Mouse (Mus musculus) kidney, embryonic 15.5 days (tissue): ENCODE data around the gene Tns1. TPM values are rescaled to one million over a fixed set of nuclear protein-coding genes. Genes with fewer than 3 reads are reported as not detected.

Experiments used
- ATAC-seq: fragments of 200-750 bp; cut with Nextera tagmentation; replicated peaks from 2 replicates; pipeline ENCODE4 v1.8.0; 2017; ENCODE audit warnings: moderate TSS enrichment; ENCODE audit not compliant: low FRiP score
- H3K27ac ChIP-seq: fragments of 300-500 bp; sonication (generic); 2 replicates; pipeline ENCODE4 v1.5.1; 2015; ENCODE audit warnings: mild to moderate bottlenecking, inconsistent platforms
- H3K27me3 ChIP-seq: fragments of 300-500 bp; sonication (generic); 2 replicates; pipeline ENCODE4 v1.6.1; 2015; ENCODE audit warnings: inconsistent platforms
- H3K36me3 ChIP-seq: fragments of 300-500 bp; sonication (generic); 2 replicates; pipeline ENCODE4 v1.6.1; 2015; ENCODE audit warnings: inconsistent platforms
- H3K4me1 ChIP-seq: fragments of 300-500 bp; sonication (generic); 2 replicates; pipeline ENCODE4 v1.6.1; 2015; ENCODE audit warnings: inconsistent platforms
- H3K4me2 ChIP-seq: fragments of 300-500 bp; sonication (generic); 2 replicates; pipeline ENCODE4 v1.6.1; 2015; ENCODE audit warnings: moderate library complexity, mild to moderate bottlenecking, inconsistent platforms
- H3K4me3 ChIP-seq: fragments of 300-500 bp; sonication (generic); replicated peaks from 2 replicates; pipeline ENCODE4 v1.5.1; 2015; ENCODE audit warnings: mild to moderate bottlenecking, inconsistent platforms
- H3K9ac ChIP-seq: fragments of 300-500 bp; sonication (generic); 2 replicates; pipeline ENCODE4 v1.6.1; 2015; ENCODE audit warnings: mild to moderate bottlenecking, inconsistent platforms
- H3K9me3 ChIP-seq: fragments of 300-500 bp; sonication (generic); replicated peaks from 2 replicates; pipeline ENCODE4 v1.6.1; 2016; ENCODE audit warnings: inconsistent platforms
- WGBS: fragments of 180-500 bp; shearing (Covaris S2); methylation state at CpG from one replicate; pipeline ENCODE4 v1.1.7; 2015; ENCODE audit warnings: mixed read lengths; 5-methylcytosine and 5-hydroxymethylcytosine counted together
- polyA plus RNA-seq: library from polyadenylated mRNA; unstranded; fragments of >200 nt; fragmentation: Nextera tagmentation; extraction: Ambion mirVana; gene quantifications from 2 replicates; pipeline ENCODE4 v1.2.1, GENCODE M21; 2015

The Tns1 gene
- polyA plus RNA-seq, 1 experiment from 2014 or later = 70.9 TPM

DNA sequence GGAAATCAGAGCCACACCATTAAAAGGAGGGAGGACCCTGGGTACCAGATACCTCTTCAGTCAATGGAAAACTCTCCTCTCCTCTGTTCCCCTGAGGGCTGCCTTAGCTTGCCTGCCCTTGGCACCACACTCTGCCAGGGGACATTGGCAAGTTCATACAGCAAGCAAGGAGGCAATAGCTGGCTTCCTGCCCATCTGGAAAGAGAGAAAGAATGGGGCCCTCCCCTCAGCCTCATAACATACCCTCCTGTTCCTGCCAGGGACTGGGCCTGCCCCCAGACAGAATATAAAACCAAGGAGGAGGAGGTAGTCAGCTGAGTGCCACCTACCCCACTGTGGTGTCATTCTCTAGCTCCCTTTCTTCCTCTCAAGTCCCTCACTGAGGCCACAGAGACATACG, 5.1 kb downstream of the Tns1 start:
- no peaks in the 10 kb centered on the region for H3K9me3 ChIP-seq
- no peaks in the 10 kb centered on the region for H3K36me3 ChIP-seq
- peaks cover 21% of the 10 kb centered on the region for H3K4me1 ChIP-seq
- H3K27ac ChIP-seq = no peak overlapping the region
- no peak overlapping the region for H3K4me3 ChIP-seq
- WGBS = 93% methylated on average over 1 of the region's 1 CpGs
- peaks cover 29% of the 10 kb centered on the region for H3K27me3 ChIP-seq
- no peak for ATAC-seq
- no peak overlapping the region for H3K4me2 ChIP-seq
- no peak overlapping the region for H3K9ac ChIP-seq

DNA sequence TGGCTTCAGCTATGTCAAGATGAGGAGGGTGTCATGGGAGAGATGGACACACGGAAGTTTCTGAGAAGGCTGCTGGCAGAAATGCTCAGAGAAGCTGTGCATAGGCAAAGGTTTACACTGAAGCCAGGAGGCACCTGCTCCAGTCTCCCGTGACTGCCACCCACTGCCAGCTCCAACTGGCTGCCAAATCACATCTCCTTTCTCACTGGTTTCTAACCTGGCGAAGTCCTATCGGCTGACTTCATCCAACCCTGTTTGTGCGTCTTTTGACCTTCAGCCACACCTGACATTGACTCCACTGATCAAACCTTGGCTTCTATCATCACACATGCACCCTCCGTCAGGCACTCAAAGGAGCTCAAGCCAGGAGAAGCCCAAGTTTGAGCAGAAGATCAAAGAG, 6.4 kb downstream of the Tns1 start:
- H3K27ac ChIP-seq = no peak overlapping the region
- peaks cover 17% of the 10 kb centered on the region; the same call in 1 of the 2 replicates for H3K27me3 ChIP-seq
- 90% methylated on average over 6 of the region's 6 CpGs for WGBS
- no peaks in the 10 kb centered on the region for H3K9me3 ChIP-seq
- ATAC-seq = no peak
- H3K9ac ChIP-seq = no peak overlapping the region
- H3K36me3 ChIP-seq = no peaks in the 10 kb centered on the region
- no peak overlapping the region for H3K4me3 ChIP-seq
- no peak overlapping the region for H3K4me2 ChIP-seq
- H3K4me1 ChIP-seq = peaks cover 18% of the 10 kb centered on the region

DNA sequence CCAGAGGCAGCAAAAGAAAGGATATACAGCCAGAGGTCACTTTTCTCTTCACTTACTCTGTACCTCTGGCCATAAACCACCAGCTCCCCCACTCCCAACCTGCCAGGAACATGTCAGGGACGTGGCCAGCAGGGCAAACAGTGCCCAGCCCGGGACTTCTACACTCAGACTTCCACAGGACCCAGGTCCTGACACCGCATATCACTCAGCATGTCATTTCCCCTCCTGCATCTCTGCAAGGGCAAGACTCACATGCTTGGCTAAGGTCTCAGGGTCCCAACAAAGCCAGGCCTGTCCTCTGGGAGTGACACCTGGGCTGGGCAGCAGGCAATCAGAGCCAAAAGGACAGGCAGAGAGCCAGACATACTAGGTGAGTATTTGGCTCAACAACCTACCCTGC, 11.2 kb downstream of the Tns1 start:
- no peak overlapping the region for H3K4me2 ChIP-seq
- H3K4me1 ChIP-seq = peaks cover 31% of the 10 kb centered on the region
- H3K9ac ChIP-seq = no peak overlapping the region
- H3K9me3 ChIP-seq = no peaks in the 10 kb centered on the region
- H3K4me3 ChIP-seq = no peak overlapping the region
- no peaks in the 10 kb centered on the region for H3K27me3 ChIP-seq
- WGBS = 35% methylated on average over 3 of the region's 3 CpGs
- H3K36me3 ChIP-seq = no peaks in the 10 kb centered on the region
- ATAC-seq = no peak
- 0 out of 2 replicates have a peak overlapping the region, but pooled peaks have one; percentile 13 for H3K27ac ChIP-seq

DNA sequence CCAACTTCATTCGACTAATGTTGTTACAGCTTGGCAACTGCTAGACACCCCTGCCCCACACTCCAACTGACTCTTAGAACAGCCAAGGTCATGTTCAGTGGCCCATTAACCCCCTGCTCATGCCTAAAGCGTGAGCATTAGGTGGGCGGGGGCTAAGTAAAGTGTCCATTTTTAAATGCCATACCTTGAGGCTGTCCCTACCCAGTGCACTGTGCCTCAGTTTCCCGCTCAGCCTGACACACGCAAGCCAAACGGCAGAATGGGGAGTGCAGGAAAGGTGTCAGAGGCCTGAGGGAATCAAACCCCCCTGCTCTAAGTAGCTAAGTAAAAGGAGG, 12.6 kb downstream of the Tns1 start:
- Histone ChIP-seq H3K4me3 (no peak overlapping the region), H3K27me3 (no peaks in the 10 kb centered on the region), H3K27ac (peak overlapping the region; percentile 70), H3K4me1 (peaks cover 42% of the 10 kb centered on the region), H3K36me3 (no peaks in the 10 kb centered on the region), H3K4me2 (0 out of 2 replicates have a peak overlapping the region, but pooled peaks have one; percentile 22), H3K9ac (no peak overlapping the region), H3K9me3 (no peaks in the 10 kb centered on the region)
- ATAC-seq = peak; percentile 53
- 40% methylated on average over 6 of the region's 6 CpGs for WGBS

DNA sequence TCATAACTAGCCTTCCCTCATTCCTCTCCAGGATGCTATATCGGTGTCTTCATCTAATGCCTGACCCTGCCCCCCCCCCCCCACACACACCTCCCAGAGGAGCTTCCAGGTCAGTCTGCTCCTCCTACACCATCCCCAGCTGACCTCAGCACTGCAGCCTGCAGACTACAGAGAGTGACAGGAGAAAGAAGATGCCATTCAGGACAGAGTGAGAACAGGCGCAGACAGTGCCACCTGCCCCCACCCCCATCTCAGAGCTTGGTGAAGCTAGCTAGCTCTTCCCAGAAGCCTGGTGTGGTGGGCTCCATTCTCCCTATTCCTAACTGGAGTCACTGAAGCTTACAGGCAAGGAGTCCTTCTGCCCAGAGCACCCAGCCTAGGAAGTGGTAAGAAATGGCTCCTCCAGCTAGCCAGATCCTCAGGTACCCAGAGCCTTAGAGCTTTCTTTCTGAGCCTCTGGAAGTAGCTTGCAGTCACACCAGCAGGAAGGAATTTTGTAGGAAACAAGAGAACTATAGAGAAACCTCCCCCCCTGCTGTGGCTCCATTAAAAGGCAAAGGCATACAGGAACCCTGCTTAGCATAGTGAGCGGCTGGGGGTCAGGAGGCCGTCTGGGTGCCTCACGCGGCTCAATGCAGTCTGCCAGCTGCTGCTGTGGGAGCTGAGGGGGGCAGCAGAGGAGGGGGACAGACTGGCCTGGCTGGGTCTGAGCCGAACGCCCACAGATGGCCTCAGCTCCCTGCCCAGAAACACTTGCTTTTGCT, 13.1 kb downstream of the Tns1 start:
- 21% methylated on average over 8 of the region's 8 CpGs for WGBS
- Histone ChIP-seq H3K36me3 (no peaks in the 10 kb centered on the region), H3K9ac (no peak overlapping the region), H3K4me1 (peaks cover 48% of the 10 kb centered on the region), H3K9me3 (no peaks in the 10 kb centered on the region), H3K27ac (peak overlapping the region; percentile 70), H3K4me3 (no peak overlapping the region), H3K27me3 (no peaks in the 10 kb centered on the region), H3K4me2 (0 out of 2 replicates have a peak overlapping the region, but pooled peaks have one; percentile 22)
- ATAC-seq = peak; percentile 65

DNA sequence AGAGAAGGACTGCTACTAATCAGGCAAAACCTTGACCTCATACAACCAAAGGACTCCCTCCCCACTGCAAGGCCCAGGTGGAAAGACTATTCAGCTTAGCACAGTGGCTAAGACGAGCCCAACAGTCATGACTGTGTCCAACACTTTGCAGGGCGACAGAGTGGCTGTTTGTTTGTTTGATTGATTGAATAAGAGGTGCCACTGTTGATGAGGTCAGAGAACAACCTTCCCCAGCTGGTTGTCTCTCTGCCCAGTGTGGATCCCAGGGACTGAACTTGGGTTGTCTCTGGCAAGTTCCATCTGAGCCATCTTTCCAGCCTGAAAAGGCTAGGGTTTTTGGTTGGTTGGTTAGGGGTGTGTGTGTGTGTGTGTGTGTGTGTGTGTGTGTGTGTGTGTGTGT, 14.6 kb downstream of the Tns1 start:
- no peak overlapping the region for H3K4me3 ChIP-seq
- 65% methylated on average over 2 of the region's 2 CpGs for WGBS
- no peaks in the 10 kb centered on the region for H3K36me3 ChIP-seq
- no peaks in the 10 kb centered on the region for H3K27me3 ChIP-seq
- peaks cover 52% of the 10 kb centered on the region for H3K4me1 ChIP-seq
- no peak overlapping the region for H3K4me2 ChIP-seq
- no peak overlapping the region for H3K27ac ChIP-seq
- ATAC-seq = no peak
- no peaks in the 10 kb centered on the region for H3K9me3 ChIP-seq
- H3K9ac ChIP-seq = no peak overlapping the region

DNA sequence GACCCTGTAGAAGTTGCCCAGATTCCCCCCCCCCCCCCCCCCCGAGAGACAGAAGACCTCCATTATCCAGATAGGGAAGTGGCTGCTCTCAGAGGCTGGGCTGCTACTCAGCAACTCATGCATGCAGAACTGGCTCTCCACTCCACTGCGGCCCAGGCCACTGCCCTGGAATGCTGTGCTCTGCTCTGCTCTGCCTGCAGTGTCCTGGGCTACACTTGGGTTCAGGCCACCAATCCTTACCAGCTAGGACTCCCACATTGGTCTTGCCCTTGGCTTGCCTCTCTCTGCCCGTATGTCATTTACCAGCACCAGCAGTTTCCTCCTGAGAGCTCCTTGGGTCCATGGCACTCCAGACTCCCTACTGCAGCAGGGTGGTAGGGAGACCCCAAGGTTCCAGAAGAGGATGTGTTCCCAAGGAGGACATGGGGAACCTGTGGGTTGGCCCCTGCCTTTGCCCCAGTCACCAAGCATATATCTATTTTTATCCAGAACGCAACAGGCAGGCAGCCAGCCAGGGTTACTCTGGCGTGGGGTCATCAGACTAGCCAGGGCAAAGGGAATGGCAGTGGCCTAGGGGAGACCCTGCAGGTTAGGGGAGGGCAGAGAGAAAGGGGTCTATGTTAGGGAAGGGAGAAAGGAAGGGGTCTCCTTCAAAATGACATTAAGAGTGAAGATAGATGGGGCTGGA, 16.2 kb downstream of the Tns1 start:
- H3K27ac ChIP-seq = no peak overlapping the region
- no peak overlapping the region for H3K4me3 ChIP-seq
- no peak overlapping the region for H3K9ac ChIP-seq
- H3K4me1 ChIP-seq = peaks cover 64% of the 10 kb centered on the region
- no peaks in the 10 kb centered on the region for H3K9me3 ChIP-seq
- no peak for ATAC-seq
- H3K27me3 ChIP-seq = no peaks in the 10 kb centered on the region
- 67% methylated on average over 4 of the region's 5 CpGs for WGBS
- H3K4me2 ChIP-seq = no peak overlapping the region
- H3K36me3 ChIP-seq = no peaks in the 10 kb centered on the region

DNA sequence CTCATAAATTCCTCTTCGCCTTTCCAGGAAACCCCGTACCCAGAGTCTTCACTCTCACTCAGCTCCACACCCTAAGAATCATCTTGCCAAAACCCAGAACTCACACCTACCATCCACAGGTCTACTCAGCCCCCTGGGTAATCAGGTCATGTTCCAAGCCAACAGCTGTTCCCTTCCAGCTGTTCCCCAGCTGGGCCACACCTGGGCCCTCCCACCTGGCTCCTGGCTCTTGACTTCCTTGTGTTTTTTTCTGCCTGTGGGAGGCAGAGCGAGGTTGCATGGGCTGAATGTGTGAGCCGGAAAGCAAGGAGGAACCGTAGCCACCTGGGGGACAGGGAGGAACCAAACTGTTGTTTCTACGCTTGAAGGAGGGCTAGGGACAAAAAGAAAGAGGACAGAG, 18.0 kb downstream of the Tns1 start:
- 57% methylated on average over 6 of the region's 6 CpGs for WGBS
- Histone ChIP-seq H3K36me3 (no peaks in the 10 kb centered on the region), H3K9ac (no peak overlapping the region), H3K27me3 (no peaks in the 10 kb centered on the region), H3K27ac (no peak overlapping the region), H3K9me3 (no peaks in the 10 kb centered on the region), H3K4me1 (peaks cover 58% of the 10 kb centered on the region), H3K4me3 (no peak overlapping the region), H3K4me2 (no peak overlapping the region)
- no peak for ATAC-seq

DNA sequence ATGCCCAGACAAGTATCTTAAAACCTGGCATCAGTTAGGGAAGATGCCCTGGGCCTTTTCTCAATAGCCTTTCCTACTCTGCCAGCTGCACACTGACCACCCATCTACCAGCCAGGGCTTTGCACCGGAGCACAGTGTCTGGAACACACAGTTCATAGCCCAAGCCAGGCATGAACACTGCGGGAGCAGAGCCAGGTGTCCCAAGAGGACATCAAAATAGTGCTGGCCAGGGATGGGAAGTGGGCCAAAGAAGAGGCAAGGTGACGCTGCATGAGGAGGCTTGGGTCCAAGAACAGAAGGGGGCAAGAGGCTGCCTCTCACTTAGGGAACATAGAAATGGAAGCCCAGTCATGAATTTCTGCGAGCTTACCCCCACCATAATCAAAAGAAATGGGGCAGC, 18.6 kb downstream of the Tns1 start:
- Histone ChIP-seq H3K4me1 (peaks cover 54% of the 10 kb centered on the region), H3K4me2 (no peak overlapping the region), H3K27ac (no peak overlapping the region), H3K9me3 (no peaks in the 10 kb centered on the region), H3K9ac (no peak overlapping the region), H3K27me3 (peaks cover 2% of the 10 kb centered on the region; the same call in 1 of the 2 replicates), H3K36me3 (no peaks in the 10 kb centered on the region), H3K4me3 (no peak overlapping the region)
- ATAC-seq = no peak
- WGBS = 88% methylated on average over 4 of the region's 4 CpGs

DNA sequence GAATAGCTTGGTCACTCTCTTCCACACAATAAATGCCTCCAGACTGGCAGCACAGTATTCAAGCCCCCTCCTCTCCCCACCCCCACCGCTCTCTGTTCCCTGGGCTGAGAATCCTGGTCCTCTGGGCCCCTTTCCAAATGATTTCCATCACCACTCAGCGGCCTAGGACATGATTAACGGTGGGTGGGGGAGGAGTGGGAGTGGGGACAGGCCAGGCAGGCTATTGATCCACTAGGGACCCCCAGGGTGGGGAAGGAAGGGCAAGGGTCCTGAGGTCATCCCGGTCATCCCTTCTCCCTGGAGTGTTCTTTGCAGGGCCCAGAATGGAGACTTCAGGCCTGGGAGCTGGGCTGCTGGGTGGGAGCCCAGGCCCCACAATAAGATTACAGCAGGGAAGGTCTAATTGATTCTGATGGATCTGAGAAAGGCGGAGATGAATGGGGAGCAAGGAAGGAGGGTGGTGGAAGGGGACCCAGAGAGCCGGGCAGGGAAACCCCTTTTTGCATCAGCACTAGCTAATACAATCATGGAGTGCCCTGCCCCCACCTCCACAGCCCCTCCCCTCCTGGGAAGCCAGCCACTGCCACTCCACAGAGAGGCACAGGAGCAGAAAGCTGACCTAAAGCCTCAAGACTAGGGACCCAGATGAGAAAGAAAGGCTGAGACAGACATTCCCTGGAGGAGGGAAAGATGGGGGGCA, 20.4 kb downstream of the Tns1 start:
- Histone ChIP-seq H3K4me3 (no peak overlapping the region), H3K4me2 (no peak overlapping the region), H3K9ac (no peak overlapping the region), H3K27ac (peak overlapping the region; percentile 59), H3K9me3 (no peaks in the 10 kb centered on the region), H3K36me3 (no peaks in the 10 kb centered on the region), H3K27me3 (peaks cover 18% of the 10 kb centered on the region), H3K4me1 (peaks cover 69% of the 10 kb centered on the region)
- 20% methylated on average over 6 of the region's 6 CpGs for whole genome bisulfite sequencing
- ATAC-seq = no peak; the same call in 1 of the 2 replicates

DNA sequence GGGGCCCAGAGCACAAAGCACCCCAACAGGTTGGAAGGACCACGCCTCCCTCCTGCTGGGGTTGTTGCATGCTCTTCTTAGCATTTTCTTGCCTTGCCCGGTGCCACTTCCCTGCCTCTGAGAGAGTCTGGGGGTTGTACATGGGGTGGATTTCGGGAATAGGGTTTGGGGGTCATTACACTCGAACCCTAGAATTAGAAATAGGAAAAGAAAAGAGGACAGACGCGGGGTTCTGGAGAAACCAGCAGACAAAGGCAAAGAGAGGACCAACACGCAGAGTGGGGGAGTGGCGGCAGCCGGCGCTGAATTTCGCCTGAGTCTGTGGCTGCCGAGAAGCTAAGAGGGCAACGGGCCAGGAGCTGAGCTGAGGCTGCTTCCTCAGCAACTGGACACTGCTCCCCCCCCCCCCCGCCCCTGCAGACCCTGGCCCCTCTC, 25.2 kb downstream of the Tns1 start:
- Histone ChIP-seq H3K4me2 (peak overlapping the region; percentile 99), H3K27me3 (peaks cover 49% of the 10 kb centered on the region), H3K27ac (peak overlapping the region; percentile 64), H3K9ac (peak overlapping the region; percentile 64), H3K4me3 (peak overlapping the region; percentile 61), H3K9me3 (no peaks in the 10 kb centered on the region), H3K36me3 (no peaks in the 10 kb centered on the region), H3K4me1 (peaks cover 76% of the 10 kb centered on the region)
- peak; percentile 27; the same call in 1 of the 2 replicates for ATAC-seq
- 0% methylated on average over 14 of the region's 14 CpGs for WGBS
